Mouse (Mus musculus): ENCODE data around the gene Bmper.

DNA sequence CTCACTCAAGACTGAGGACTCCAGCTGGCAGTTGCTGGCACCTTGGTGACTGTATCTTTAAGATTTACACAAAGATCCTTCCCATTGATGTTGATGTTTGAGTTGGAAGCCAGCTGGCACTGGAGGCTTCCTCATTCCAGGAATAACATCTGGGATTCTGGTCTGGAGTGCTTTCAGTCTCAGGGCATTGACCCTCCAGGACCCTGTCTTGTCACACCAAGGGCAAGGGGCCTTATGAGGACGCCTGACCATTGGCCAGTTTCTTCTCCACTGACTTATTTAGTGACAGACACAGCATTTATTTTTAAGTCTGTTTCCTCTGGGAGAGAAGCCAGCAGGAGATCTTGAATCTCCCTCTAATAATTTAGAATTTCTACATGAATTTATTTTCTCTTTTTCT lies 247.0 kb downstream of the Bmper start:
- TF ChIP-seq CTCF (IDR thresholded peaks at IDR 0.05; ENCODE audit: borderline replicate concordance, insufficient read depth, low read length) (no peak), POLR2A (IDR thresholded peaks at IDR 0.05; ENCODE audit: low read depth, low read length) (no peak)

All from embryonic fibroblast, embryonic 13.5 days (primary cell).